Mouse (Mus musculus): ENCODE data around the gene Car11. TPM values are rescaled to one million over a fixed set of nuclear protein-coding genes. Genes with fewer than 3 reads are reported as not detected.
A peak's percentile ranks its signal among the peaks of the same experiment; 100 is the strongest.

Gene Car11
- polyA plus RNA-seq, 1 experiment from 2014 or later = 64.4 TPM

DNA sequence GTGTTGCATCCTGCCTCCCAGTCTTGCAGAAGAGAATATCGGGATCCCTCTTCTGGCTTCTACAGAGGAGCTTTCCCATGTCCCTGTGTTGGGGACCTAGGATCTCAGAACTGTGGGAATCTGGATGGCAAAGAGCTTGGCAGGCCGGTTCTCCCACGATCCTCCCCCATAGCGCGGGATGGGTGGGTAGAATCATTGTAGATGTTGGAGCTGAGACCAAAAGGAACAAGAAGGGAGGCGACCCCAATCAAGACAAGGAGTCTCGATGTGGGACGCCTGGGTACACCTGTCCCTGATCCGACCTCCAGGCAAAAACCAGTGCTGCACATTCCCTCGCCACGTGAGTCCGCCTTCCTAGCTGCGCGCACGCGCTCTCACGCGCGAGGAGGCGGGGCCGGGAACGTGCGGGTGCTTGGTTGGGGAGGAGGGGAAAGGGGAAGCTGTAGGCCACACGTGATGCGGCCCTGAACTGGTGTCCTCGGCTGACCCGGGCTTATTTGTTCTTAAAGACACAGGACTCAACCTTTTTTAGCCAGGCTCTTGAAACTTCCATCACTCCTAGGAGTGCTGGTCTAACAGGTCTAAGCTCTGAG is 7.8 kb downstream of the Car11 start:
- H3K4me1 ChIP-seq (replicated peaks; ENCODE audit: control insufficient read depth, insufficient read depth, low read length) = peaks cover 57% of the 10 kb centered on the region
- peak overlapping the region; percentile 30 for H3K27ac ChIP-seq (ENCODE audit: low read length)
- ATAC-seq = peak; percentile 12; the same call in 1 of the 2 replicates

DNA sequence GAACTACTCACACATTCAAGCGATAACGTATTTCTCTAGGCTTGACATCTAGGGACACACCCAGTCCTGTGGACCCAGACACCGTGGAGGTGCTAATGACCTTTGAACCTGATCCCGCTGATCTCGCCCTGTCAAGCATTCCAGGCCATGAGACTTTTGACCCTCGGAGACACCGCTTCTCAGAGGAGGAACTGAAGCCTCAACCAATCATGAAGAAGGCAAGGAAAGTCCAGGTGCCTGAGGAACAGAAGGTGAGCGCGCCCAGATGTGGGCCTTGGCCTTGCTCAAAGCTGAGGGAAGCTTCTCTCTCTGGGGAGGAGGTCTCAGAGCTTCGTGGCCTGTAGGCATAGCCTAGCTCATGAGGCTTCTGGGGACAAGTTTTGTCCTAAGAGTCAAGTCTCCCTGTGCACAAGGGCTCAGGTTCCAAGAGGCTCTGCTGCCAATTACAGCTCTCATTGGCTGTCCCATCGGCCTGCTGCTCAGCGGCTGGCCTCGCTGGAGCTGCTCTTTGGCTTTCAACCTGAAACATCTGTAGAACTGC is 8.6 kb downstream of the Car11 start:
- whole genome bisulfite sequencing = 62% methylated on average over 13 of the region's 13 CpGs
- peaks cover 28% of the 10 kb centered on the region for H3K36me3 ChIP-seq (ENCODE audit: control insufficient read depth, insufficient read depth)
- no peak overlapping the region for H3K9ac ChIP-seq (replicated peaks; ENCODE audit: low read depth, low read length)
- no peaks in the 10 kb centered on the region for H3K27me3 ChIP-seq (replicated peaks; ENCODE audit: control insufficient read depth, insufficient read depth, low read length)
- peak overlapping the region; percentile 24; the same call in 1 of the 2 replicates for H3K27ac ChIP-seq (ENCODE audit: low read length)
- H3K4me1 ChIP-seq (replicated peaks; ENCODE audit: control insufficient read depth, insufficient read depth, low read length) = peaks cover 53% of the 10 kb centered on the region
- H3K4me3 ChIP-seq (replicated peaks; ENCODE audit: low read length) = no peak overlapping the region
- no peak for ATAC-seq
- H3K4me2 ChIP-seq (ENCODE audit: low read length) = peak overlapping the region; percentile 97
- H3K9me3 ChIP-seq (ENCODE audit: control insufficient read depth, low read length) = no peaks in the 10 kb centered on the region

More for the DNA sequence above, 7.8 kb downstream of the Car11 start:
- under 1% methylated on average over 27 of the region's 27 CpGs for WGBS
- Histone ChIP-seq H3K4me3 (replicated peaks; ENCODE audit: low read length) (peak overlapping the region; percentile 55), H3K4me2 (ENCODE audit: low read length) (peak overlapping the region; percentile 97), H3K9ac (replicated peaks; ENCODE audit: low read depth, low read length) (peak overlapping the region; percentile 33; the same call in 1 of the 2 replicates), H3K9me3 (ENCODE audit: control insufficient read depth, low read length) (no peaks in the 10 kb centered on the region), H3K27me3 (replicated peaks; ENCODE audit: control insufficient read depth, insufficient read depth, low read length) (no peaks in the 10 kb centered on the region), H3K36me3 (ENCODE audit: control insufficient read depth, insufficient read depth) (peaks cover 20% of the 10 kb centered on the region)

GRCm38 (mm10) chr7:45709036-45709435 is 9.4 kb downstream of the Car11 start:
- 44% methylated on average over 6 of the region's 6 CpGs for WGBS
- H3K4me1 ChIP-seq (replicated peaks; ENCODE audit: control insufficient read depth, insufficient read depth, low read length) = peaks cover 48% of the 10 kb centered on the region

DNA sequence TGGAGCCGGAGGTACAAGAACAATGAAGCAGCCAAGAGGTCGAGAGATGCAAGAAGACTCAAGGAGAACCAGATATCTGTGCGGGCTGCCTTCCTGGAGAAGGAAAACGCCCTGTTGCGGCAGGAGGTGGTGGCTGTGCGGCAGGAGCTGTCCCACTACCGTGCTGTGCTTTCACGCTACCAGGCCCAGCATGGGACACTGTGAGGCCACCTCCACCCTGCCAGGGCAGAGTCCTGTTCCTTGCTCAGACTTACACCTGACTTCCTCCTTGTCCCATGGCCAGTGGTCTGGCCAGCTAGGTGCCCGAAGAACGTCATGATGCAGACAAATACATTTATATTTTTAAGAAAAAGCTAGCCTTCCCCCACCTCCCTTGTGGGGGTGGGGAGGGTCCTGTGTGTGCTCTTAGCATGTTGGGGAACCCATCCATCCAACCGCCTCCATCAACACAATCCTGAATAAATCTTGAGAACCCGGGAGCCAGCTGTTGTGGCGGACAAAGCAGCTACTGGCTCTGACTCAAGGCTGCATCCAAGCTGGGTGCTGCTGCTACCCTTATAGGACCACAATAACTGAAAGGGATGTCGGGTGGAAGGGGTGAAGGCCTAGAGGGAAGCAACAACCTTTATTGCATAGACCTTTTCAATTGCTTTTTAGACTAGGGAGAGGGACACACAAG is 10.2 kb downstream of the Car11 start:
- WGBS = 74% methylated on average over 14 of the region's 14 CpGs
- H3K4me2 ChIP-seq (ENCODE audit: low read length) = no peak overlapping the region
- peaks cover 29% of the 10 kb centered on the region for H3K36me3 ChIP-seq (ENCODE audit: control insufficient read depth, insufficient read depth)
- H3K4me1 ChIP-seq (replicated peaks; ENCODE audit: control insufficient read depth, insufficient read depth, low read length) = peaks cover 55% of the 10 kb centered on the region
- no peaks in the 10 kb centered on the region for H3K27me3 ChIP-seq (replicated peaks; ENCODE audit: control insufficient read depth, insufficient read depth, low read length)
- H3K9ac ChIP-seq (replicated peaks; ENCODE audit: low read depth, low read length) = no peak overlapping the region
- H3K27ac ChIP-seq (ENCODE audit: low read length) = peak overlapping the region; percentile 53; the same call in 1 of the 2 replicates
- no peak overlapping the region for H3K4me3 ChIP-seq (replicated peaks; ENCODE audit: low read length)
- H3K9me3 ChIP-seq (ENCODE audit: control insufficient read depth, low read length) = no peaks in the 10 kb centered on the region
- ATAC-seq = no peak

More at GRCm38 (mm10) chr7:45709036-45709435, 9.4 kb downstream of the Car11 start:
- ATAC-seq = no peak
- Histone ChIP-seq H3K9ac (replicated peaks; ENCODE audit: low read depth, low read length) (no peak overlapping the region), H3K4me3 (replicated peaks; ENCODE audit: low read length) (no peak overlapping the region), H3K9me3 (ENCODE audit: control insufficient read depth, low read length) (no peaks in the 10 kb centered on the region), H3K27me3 (replicated peaks; ENCODE audit: control insufficient read depth, insufficient read depth, low read length) (no peaks in the 10 kb centered on the region), H3K27ac (ENCODE audit: low read length) (no peak overlapping the region), H3K36me3 (ENCODE audit: control insufficient read depth, insufficient read depth) (peaks cover 29% of the 10 kb centered on the region), H3K4me2 (ENCODE audit: low read length) (no peak overlapping the region)

DNA sequence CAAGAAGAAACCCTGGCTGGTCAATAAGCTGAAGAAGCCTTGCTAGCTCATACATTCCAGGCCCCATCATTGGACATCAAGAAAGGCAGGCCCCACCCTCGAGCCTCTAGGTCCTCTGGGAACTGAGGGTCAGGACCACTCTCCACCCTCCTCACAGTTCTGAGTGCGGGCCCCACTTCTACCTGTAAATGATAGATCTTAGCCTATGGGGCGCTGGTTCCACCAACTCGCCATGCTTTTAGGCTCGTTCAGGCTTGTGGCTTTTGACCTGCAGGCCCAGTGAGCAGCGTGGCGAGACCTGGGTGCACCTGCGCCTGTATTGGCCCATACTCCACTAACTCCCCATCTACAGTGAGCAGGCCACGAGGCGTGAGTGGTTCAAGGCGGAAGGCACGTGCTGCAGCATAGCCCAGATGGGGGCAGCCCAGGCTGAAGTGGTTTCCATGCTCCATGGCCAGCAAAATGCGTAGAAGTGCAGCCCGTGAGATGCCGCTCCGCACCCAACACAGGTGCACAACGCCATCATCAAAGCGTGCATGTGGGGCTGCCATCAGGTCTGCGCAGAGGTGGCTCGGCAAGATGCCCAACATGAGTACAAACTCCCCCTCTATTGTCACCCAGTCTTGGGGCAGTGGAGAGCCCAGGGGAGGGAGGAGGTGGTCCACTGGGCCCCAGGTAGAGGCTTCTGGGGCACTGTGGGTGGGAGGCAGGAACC is 11.0 kb downstream of the Car11 start:
- no peak overlapping the region for H3K9ac ChIP-seq (replicated peaks; ENCODE audit: low read depth, low read length)
- no peak for ATAC-seq
- peaks cover 52% of the 10 kb centered on the region for H3K4me1 ChIP-seq (replicated peaks; ENCODE audit: control insufficient read depth, insufficient read depth, low read length)
- 93% methylated on average over 20 of the region's 20 CpGs for WGBS
- H3K27ac ChIP-seq (ENCODE audit: low read length) = no peak overlapping the region
- no peak overlapping the region for H3K4me2 ChIP-seq (ENCODE audit: low read length)
- H3K36me3 ChIP-seq (ENCODE audit: control insufficient read depth, insufficient read depth) = peaks cover 29% of the 10 kb centered on the region
- H3K4me3 ChIP-seq (replicated peaks; ENCODE audit: low read length) = no peak overlapping the region
- H3K9me3 ChIP-seq (ENCODE audit: control insufficient read depth, low read length) = no peaks in the 10 kb centered on the region
- H3K27me3 ChIP-seq (replicated peaks; ENCODE audit: control insufficient read depth, insufficient read depth, low read length) = no peaks in the 10 kb centered on the region

DNA sequence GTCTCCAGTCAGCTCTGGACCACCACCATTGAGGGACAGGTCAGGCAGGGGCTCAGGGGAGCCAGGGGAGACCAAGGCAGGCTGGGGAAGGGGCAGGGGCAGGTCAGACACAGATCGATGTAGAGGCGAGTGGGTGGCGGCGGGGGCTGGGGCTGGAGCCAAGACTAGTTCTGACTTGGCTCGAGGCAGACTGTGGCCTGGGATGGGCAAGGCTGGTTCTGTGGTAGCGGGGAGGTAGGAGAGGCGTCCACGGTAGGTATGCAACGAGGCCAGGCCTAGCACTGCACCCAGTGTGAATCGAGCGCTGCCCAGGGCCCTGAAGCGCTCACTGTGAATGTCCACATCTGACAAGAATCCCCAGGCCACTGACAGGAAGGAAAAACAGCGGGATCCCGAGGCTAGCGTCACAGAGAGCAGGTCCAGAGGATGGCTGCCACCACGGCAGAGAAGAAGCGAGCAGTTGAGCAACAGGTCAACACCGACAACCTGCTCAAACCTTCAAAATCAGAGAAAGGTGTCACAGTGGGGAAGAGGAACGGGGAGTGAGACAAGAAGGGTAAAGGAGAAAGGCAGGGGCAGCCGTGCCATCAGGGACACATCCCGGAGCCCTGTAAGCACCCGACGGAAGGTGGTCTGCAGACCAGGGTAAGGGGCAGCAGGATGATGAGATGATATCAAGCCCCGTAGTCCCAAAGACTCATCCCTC is 11.8 kb downstream of the Car11 start:
- Histone ChIP-seq H3K27me3 (replicated peaks; ENCODE audit: control insufficient read depth, insufficient read depth, low read length) (no peaks in the 10 kb centered on the region), H3K9me3 (ENCODE audit: control insufficient read depth, low read length) (no peaks in the 10 kb centered on the region), H3K9ac (replicated peaks; ENCODE audit: low read depth, low read length) (no peak overlapping the region), H3K4me2 (ENCODE audit: low read length) (no peak overlapping the region), H3K36me3 (ENCODE audit: control insufficient read depth, insufficient read depth) (peaks cover 29% of the 10 kb centered on the region), H3K27ac (ENCODE audit: low read length) (no peak overlapping the region), H3K4me3 (replicated peaks; ENCODE audit: low read length) (no peak overlapping the region), H3K4me1 (replicated peaks; ENCODE audit: control insufficient read depth, insufficient read depth, low read length) (peaks cover 52% of the 10 kb centered on the region)
- 90% methylated on average over 24 of the region's 24 CpGs for WGBS
- no peak for ATAC-seq

DNA sequence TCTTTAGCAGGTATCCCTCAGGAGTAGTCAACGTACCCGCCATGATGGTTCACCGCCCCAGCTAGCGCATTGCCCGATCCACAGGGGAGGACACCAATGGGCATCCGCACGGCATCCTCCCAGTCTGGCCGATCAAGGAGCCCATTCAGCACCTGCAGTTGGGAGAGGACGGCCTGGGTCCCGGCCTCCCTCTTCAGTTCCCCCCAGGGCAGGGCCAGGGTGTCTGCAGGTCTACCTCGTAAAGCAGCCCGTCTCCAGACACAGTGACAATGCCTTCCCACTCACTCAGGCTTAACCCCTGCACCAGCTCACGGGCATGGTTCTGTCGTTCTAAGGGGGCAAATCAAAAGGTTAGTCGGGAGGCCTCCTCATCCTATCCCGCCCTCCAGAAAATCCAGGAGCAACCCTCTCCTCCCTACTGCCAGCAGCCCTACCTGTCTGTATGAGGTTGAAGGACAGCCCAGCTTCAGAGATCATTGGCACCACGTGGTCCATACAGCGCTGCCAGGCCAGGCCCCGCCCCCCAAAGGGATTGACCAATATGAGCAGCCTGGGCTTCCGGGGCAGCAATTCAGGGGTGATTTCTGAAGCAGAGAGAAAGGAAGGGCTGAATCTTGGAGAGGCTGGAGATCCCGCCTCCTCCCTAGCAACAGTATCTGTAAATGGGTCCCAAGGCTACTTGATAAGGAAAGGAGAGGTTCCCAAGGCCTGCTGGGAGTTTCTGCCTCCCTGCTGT is 12.5 kb downstream of the Car11 start:
- Histone ChIP-seq H3K9me3 (ENCODE audit: control insufficient read depth, low read length) (no peaks in the 10 kb centered on the region), H3K4me2 (ENCODE audit: low read length) (no peak overlapping the region), H3K4me1 (replicated peaks; ENCODE audit: control insufficient read depth, insufficient read depth, low read length) (peaks cover 52% of the 10 kb centered on the region), H3K4me3 (replicated peaks; ENCODE audit: low read length) (no peak overlapping the region), H3K27me3 (replicated peaks; ENCODE audit: control insufficient read depth, insufficient read depth, low read length) (no peaks in the 10 kb centered on the region), H3K27ac (ENCODE audit: low read length) (no peak overlapping the region), H3K9ac (replicated peaks; ENCODE audit: low read depth, low read length) (no peak overlapping the region), H3K36me3 (ENCODE audit: control insufficient read depth, insufficient read depth) (peaks cover 29% of the 10 kb centered on the region)
- WGBS = 89% methylated on average over 21 of the region's 21 CpGs
- ATAC-seq = no peak

DNA sequence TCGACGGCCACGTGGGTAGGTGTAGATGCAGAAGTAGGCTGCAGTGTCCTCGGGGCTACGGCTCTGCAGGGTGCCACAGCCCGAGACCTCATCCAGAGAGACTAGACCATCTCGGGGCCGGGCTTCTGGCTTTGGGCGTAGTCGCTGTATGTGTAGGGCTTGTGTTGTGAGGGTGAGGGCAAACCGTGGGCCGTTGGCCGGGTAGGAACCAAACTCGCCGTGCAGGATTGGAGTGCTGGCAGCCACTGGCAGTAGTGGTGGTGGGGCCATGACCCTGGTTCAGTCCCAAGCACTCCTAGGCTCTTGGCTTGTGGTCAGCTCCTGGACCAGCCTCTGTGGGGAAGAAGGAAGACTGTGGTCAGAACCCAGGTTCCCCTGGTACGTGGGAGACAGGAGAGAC is 13.8 kb downstream of the Car11 start:
- H3K27me3 ChIP-seq (replicated peaks; ENCODE audit: control insufficient read depth, insufficient read depth, low read length) = no peaks in the 10 kb centered on the region
- H3K36me3 ChIP-seq (ENCODE audit: control insufficient read depth, insufficient read depth) = peaks cover 29% of the 10 kb centered on the region
- whole genome bisulfite sequencing = 92% methylated on average over 16 of the region's 16 CpGs
- H3K4me1 ChIP-seq (replicated peaks; ENCODE audit: control insufficient read depth, insufficient read depth, low read length) = peaks cover 41% of the 10 kb centered on the region
- no peaks in the 10 kb centered on the region for H3K9me3 ChIP-seq (ENCODE audit: control insufficient read depth, low read length)
- ATAC-seq = no peak
- no peak overlapping the region for H3K9ac ChIP-seq (replicated peaks; ENCODE audit: low read depth, low read length)
- no peak overlapping the region for H3K4me3 ChIP-seq (replicated peaks; ENCODE audit: low read length)
- no peak overlapping the region for H3K4me2 ChIP-seq (ENCODE audit: low read length)
- H3K27ac ChIP-seq (ENCODE audit: low read length) = no peak overlapping the region
